Mouse (Mus musculus): ENCODE results near the gene Fen1.

- TF ChIP-seq CTCF (IDR thresholded peaks at IDR 0.05; ENCODE audit: control insufficient read depth, insufficient read depth, insufficient replicate concordance, low read depth, low read length) (no peak), POLR2A (IDR thresholded peaks at IDR 0.05; ENCODE audit: control insufficient read depth, low read depth, low read length) (no peak)
Observed at GRCm38 (mm10) chr19:10247165-10247564, 43.2 kb upstream of the Fen1 start.

Data from testis, adult 2 months (tissue).